Mouse (Mus musculus) kidney, adult 2 months (tissue): ENCODE data around the gene Tex44.

Experiments
- CTCF ChIP-seq: fragments of 200-500 bp; conservative IDR thresholded peaks from 2 replicates; pipeline ENCODE4 v1.5.1; 2011; ENCODE audit warnings: low read depth, mild to moderate bottlenecking, control low read depth, low read length, moderate library complexity, mixed read lengths; ENCODE audit not compliant: insufficient read depth, insufficient read length
- POLR2A ChIP-seq: fragments of 200-500 bp; IDR thresholded peaks from one replicate; pipeline ENCODE4 v1.6.1; 2011; ENCODE audit warnings: low read depth, low read length, control low read depth

- TF ChIP-seq POLR2A, result no peak
- no peak for TF ChIP-seq CTCF
Measured at GRCm38 (mm10) chr1:86441980-86442831, 16.1 kb downstream of the Tex44 start.
